Mouse (Mus musculus) MEL (cell line): Measurements from ENCODE around the gene Rnf126.

ENCODE experiments used
- CHD2 ChIP-seq: IDR thresholded peaks from 2 replicates; pipeline ENCODE4 v1.6.1; 2011; ENCODE audit warnings: low read length, improper control_type of control experiment
- CTCF ChIP-seq, 3 experiments: IDR thresholded peaks in 2 of 3; conservative IDR thresholded peaks in 1 of 3; 2 replicates each; pipeline ENCODE4 v1.5.1; 2011 to 2012; ENCODE audit warnings: low read length in 3 of 3, low read depth in 2 of 3, mild to moderate bottlenecking in 2 of 3, improper control_type of control experiment in 1 of 3, inconsistent platforms in 1 of 3, mixed read lengths in 1 of 3, moderate library complexity in 1 of 3; ENCODE audit not compliant: control insufficient read depth in 1 of 3, insufficient read depth in 1 of 3, poor library complexity in 1 of 3, severe bottlenecking in 1 of 3
- EP300 ChIP-seq, 2 experiments: IDR thresholded peaks; 2 replicates each; pipeline ENCODE4 v1.6.1; 2011; ENCODE audit warnings: improper control_type of control experiment in 2 of 2, low read length in 2 of 2, low read depth in 1 of 2, mild to moderate bottlenecking in 1 of 2
- GATA1 ChIP-seq: IDR thresholded peaks from 2 replicates; pipeline ENCODE4 v1.6.1; 2011; ENCODE audit warnings: low read depth, low read length, improper control_type of control experiment
- HCFC1 ChIP-seq: IDR thresholded peaks from 2 replicates; pipeline ENCODE4 v1.6.1; 2012; ENCODE audit warnings: low read depth, mild to moderate bottlenecking, inconsistent platforms, low read length, improper control_type of control experiment, moderate library complexity
- MAFK ChIP-seq: IDR thresholded peaks from 2 replicates; pipeline ENCODE4 v1.6.1; 2011; ENCODE audit warnings: low read depth, mild to moderate bottlenecking, low read length, improper control_type of control experiment, borderline replicate concordance
- MAX ChIP-seq: IDR thresholded peaks from 2 replicates; pipeline ENCODE4 v1.6.1; 2011; ENCODE audit warnings: low read length, improper control_type of control experiment
- MAZ ChIP-seq: IDR thresholded peaks from 2 replicates; pipeline ENCODE4 v1.6.1; 2012; ENCODE audit warnings: low read depth, mild to moderate bottlenecking, inconsistent platforms, low read length, improper control_type of control experiment
- MEF2A ChIP-seq: IDR thresholded peaks from 2 replicates; pipeline ENCODE4 v1.6.1; 2014; ENCODE audit warnings: low read depth, mild to moderate bottlenecking, inconsistent platforms, low read length, improper control_type of control experiment; ENCODE audit not compliant: poor library complexity, insufficient replicate concordance, severe bottlenecking; ENCODE audit errors: extremely low read depth
- MXI1 ChIP-seq: IDR thresholded peaks from 2 replicates; pipeline ENCODE4 v1.6.1; 2011; ENCODE audit warnings: mild to moderate bottlenecking, low read depth, low read length, improper control_type of control experiment
- MYC ChIP-seq: IDR thresholded peaks from 2 replicates; pipeline ENCODE4 v1.6.1; 2011; ENCODE audit warnings: low read depth, mild to moderate bottlenecking, low read length, improper control_type of control experiment, moderate library complexity
- POLR2A ChIP-seq, 2 experiments: IDR thresholded peaks; 2 replicates each; pipeline ENCODE4 v1.6.1; 2011 to 2012; ENCODE audit warnings: low read length in 2 of 2, mild to moderate bottlenecking in 2 of 2, control low read depth in 1 of 2, improper control_type of control experiment in 1 of 2, low read depth in 1 of 2, moderate library complexity in 1 of 2; ENCODE audit not compliant: control insufficient read depth in 1 of 2, insufficient read depth in 1 of 2, poor library complexity in 1 of 2
- POLR2AphosphoS5 ChIP-seq: IDR thresholded peaks from 2 replicates; pipeline ENCODE4 v1.6.1; 2012; ENCODE audit warnings: low read depth, borderline replicate concordance, mild to moderate bottlenecking, inconsistent platforms, low read length, moderate library complexity, mixed read lengths
- UBTF ChIP-seq: IDR thresholded peaks from 2 replicates; pipeline ENCODE4 v1.6.1; 2012; ENCODE audit warnings: low read depth, mild to moderate bottlenecking, inconsistent platforms, low read length, improper control_type of control experiment, moderate library complexity, borderline replicate concordance; ENCODE audit not compliant: insufficient read depth

DNA sequence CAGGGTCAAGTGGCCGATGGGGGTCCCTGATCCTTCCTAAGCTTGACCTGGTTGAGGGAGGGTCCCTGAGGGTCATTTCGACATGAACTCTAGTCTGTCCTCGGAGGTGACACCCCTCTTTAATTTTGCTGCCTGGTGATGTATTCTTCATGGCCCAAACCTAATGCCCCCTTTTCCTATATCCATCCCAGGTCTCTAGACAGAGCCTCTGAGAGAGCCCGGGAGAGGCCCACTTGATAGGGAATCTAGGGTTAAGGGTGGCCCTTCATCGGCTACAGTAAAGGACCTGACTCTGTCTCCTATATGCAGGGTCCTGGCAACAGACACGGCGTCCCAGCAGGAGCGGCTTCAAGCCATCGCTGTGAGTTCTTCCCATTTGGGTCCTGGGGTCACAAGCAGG, 39.6 kb upstream of the Rnf126 start:
- TF ChIP-seq MAX, result no peak
- no peak for TF ChIP-seq UBTF
- TF ChIP-seq CTCF (IDR thresholded peaks at IDR 0.05 in 2 of 3, conservative IDR thresholded peaks at IDR 0.05 in 1 of 3; ENCODE audit: control insufficient read depth in 1 of 3, insufficient read depth in 1 of 3, low read depth in 2 of 3, low read length in 3 of 3, poor library complexity in 1 of 3, severe bottlenecking in 1 of 3), result no peak
- TF ChIP-seq EP300 (IDR thresholded peaks at IDR 0.05; ENCODE audit: low read depth in 1 of 2, low read length in 2 of 2), result no peak
- no peak for TF ChIP-seq POLR2A (IDR thresholded peaks at IDR 0.05; ENCODE audit: control insufficient read depth in 1 of 2, insufficient read depth in 1 of 2, low read depth in 1 of 2, low read length in 2 of 2, poor library complexity in 1 of 2)
- TF ChIP-seq MXI1, result no peak
- TF ChIP-seq MAZ, result no peak
- no peak for TF ChIP-seq MYC
- no peak for TF ChIP-seq POLR2AphosphoS5
- TF ChIP-seq MAFK, result no peak
- no peak for TF ChIP-seq HCFC1
- no peak for TF ChIP-seq MEF2A
- TF ChIP-seq GATA1, result no peak
- TF ChIP-seq CHD2, result no peak
